Mouse (Mus musculus): ENCODE measurements around the gene Ush1c. TPM values are rescaled to one million over a fixed set of nuclear protein-coding genes. Genes with fewer than 3 reads are reported as not detected.

Gene Ush1c
- 15.2 and 16.1 TPM in 2 replicates for polyA plus RNA-seq (2015; fragmentation: Nextera tagmentation; extraction: Ambion mirVana)

GRCm38 (mm10) chr7:46238346-46238745 lies at the start of gene Ush1c:
TSS of gene Ush1c (minus strand) at chr7:46238503.
- WGBS = 25% methylated on average over 10 of the region's 10 CpGs
- H3K36me3 ChIP-seq = no peaks in the 10 kb centered on the region
- no peaks in the 10 kb centered on the region for H3K27me3 ChIP-seq (replicated peaks)
- peak; percentile 70 for ATAC-seq (ENCODE audit: insufficient read depth, low FRiP score, low read depth)
- H3K27ac ChIP-seq = no peak within 1 kb of the TSS
- no peak within 1 kb of the TSS; the same call in 1 of the 2 replicates for H3K4me3 ChIP-seq (replicated peaks)
- no peaks in the 10 kb centered on the region for H3K9me3 ChIP-seq
- H3K4me1 ChIP-seq = 0 out of 2 replicates have a peak, but pooled peaks cover 5% of the 10 kb centered on the region
- H3K4me2 ChIP-seq = no peak within 1 kb of the TSS
- H3K9ac ChIP-seq = no peak within 1 kb of the TSS

- ATAC-seq (ENCODE audit: insufficient read depth, low FRiP score, low read depth) = no peak
- Histone ChIP-seq H3K27ac (no peak overlapping the region), H3K4me1 (no peaks in the 10 kb centered on the region), H3K4me3 (replicated peaks) (no peak overlapping the region), H3K4me2 (no peak overlapping the region), H3K9me3 (no peaks in the 10 kb centered on the region), H3K9ac (no peak overlapping the region), H3K27me3 (replicated peaks) (no peaks in the 10 kb centered on the region), H3K36me3 (no peaks in the 10 kb centered on the region)
- 34% methylated on average over 8 of the region's 8 CpGs for WGBS
These were observed 48.7 kb upstream of the Ush1c start for GRCm38 (mm10) chr7:46287051-46287450.

- 87% methylated on average over 4 of the region's 4 CpGs for WGBS
- Histone ChIP-seq H3K4me2 (no peak overlapping the region), H3K27ac (no peak overlapping the region), H3K27me3 (replicated peaks) (no peaks in the 10 kb centered on the region), H3K4me3 (replicated peaks) (no peak overlapping the region), H3K9ac (no peak overlapping the region), H3K9me3 (no peaks in the 10 kb centered on the region), H3K4me1 (no peaks in the 10 kb centered on the region), H3K36me3 (no peaks in the 10 kb centered on the region)
- no peak for ATAC-seq (ENCODE audit: insufficient read depth, low FRiP score, low read depth)
These were observed 48.1 kb upstream of the Ush1c start for GRCm38 (mm10) chr7:46286391-46286790.

- no peak for ATAC-seq (ENCODE audit: insufficient read depth, low FRiP score, low read depth)
- WGBS = 85% methylated on average over 12 of the region's 12 CpGs
- H3K9me3 ChIP-seq = no peaks in the 10 kb centered on the region
These were observed 47.0 kb upstream of the Ush1c start for GRCm38 (mm10) chr7:46285161-46285839.

GRCm38 (mm10) chr7:46283681-46284080 lies 45.4 kb upstream of the Ush1c start:
- no peaks in the 10 kb centered on the region for H3K4me1 ChIP-seq
- no peak for ATAC-seq (ENCODE audit: insufficient read depth, low FRiP score, low read depth)
- H3K36me3 ChIP-seq = no peaks in the 10 kb centered on the region
- H3K27me3 ChIP-seq (replicated peaks) = no peaks in the 10 kb centered on the region
- WGBS = 65% methylated on average over 10 of the region's 10 CpGs
- no peak overlapping the region for H3K27ac ChIP-seq
- no peak overlapping the region for H3K4me3 ChIP-seq (replicated peaks)
- no peaks in the 10 kb centered on the region for H3K9me3 ChIP-seq
- no peak overlapping the region for H3K4me2 ChIP-seq
- H3K9ac ChIP-seq = no peak overlapping the region

More at GRCm38 (mm10) chr7:46285161-46285839, 47.0 kb upstream of the Ush1c start:
- Histone ChIP-seq H3K4me3 (replicated peaks) (no peak overlapping the region), H3K9ac (no peak overlapping the region), H3K36me3 (no peaks in the 10 kb centered on the region), H3K4me2 (no peak overlapping the region), H3K4me1 (no peaks in the 10 kb centered on the region), H3K27ac (no peak overlapping the region), H3K27me3 (replicated peaks) (no peaks in the 10 kb centered on the region)

- H3K4me2 ChIP-seq = no peak overlapping the region
- H3K9me3 ChIP-seq = no peaks in the 10 kb centered on the region
- no peak overlapping the region for H3K27ac ChIP-seq
- ATAC-seq (ENCODE audit: insufficient read depth, low FRiP score, low read depth) = no peak
- H3K27me3 ChIP-seq (replicated peaks) = no peaks in the 10 kb centered on the region
- no peak overlapping the region for H3K9ac ChIP-seq
- WGBS = 54% methylated on average over 7 of the region's 7 CpGs
- no peaks in the 10 kb centered on the region for H3K4me1 ChIP-seq
- no peak overlapping the region for H3K4me3 ChIP-seq (replicated peaks)
- H3K36me3 ChIP-seq = no peaks in the 10 kb centered on the region
These were observed 44.0 kb upstream of the Ush1c start for GRCm38 (mm10) chr7:46282276-46282675.

- Histone ChIP-seq H3K9me3 (no peaks in the 10 kb centered on the region), H3K4me1 (no peaks in the 10 kb centered on the region), H3K4me3 (replicated peaks) (no peak overlapping the region), H3K4me2 (no peak overlapping the region), H3K9ac (no peak overlapping the region), H3K27me3 (replicated peaks) (no peaks in the 10 kb centered on the region), H3K36me3 (no peaks in the 10 kb centered on the region), H3K27ac (no peak overlapping the region)
- ATAC-seq (ENCODE audit: insufficient read depth, low FRiP score, low read depth) = no peak
These were observed 42.6 kb upstream of the Ush1c start for GRCm38 (mm10) chr7:46280896-46281295.

- ATAC-seq (ENCODE audit: insufficient read depth, low FRiP score, low read depth) = no peak
- H3K9me3 ChIP-seq = no peaks in the 10 kb centered on the region
These were observed 41.6 kb upstream of the Ush1c start for GRCm38 (mm10) chr7:46279946-46280345.

GRCm38 (mm10) chr7:46276156-46276555 lies 37.9 kb upstream of the Ush1c start:
- Histone ChIP-seq H3K4me2 (no peak overlapping the region), H3K4me1 (no peaks in the 10 kb centered on the region), H3K27ac (no peak overlapping the region), H3K9ac (no peak overlapping the region), H3K36me3 (no peaks in the 10 kb centered on the region), H3K9me3 (no peaks in the 10 kb centered on the region), H3K4me3 (replicated peaks) (no peak overlapping the region), H3K27me3 (replicated peaks) (no peaks in the 10 kb centered on the region)
- WGBS = 56% methylated on average over 5 of the region's 5 CpGs
- ATAC-seq (ENCODE audit: insufficient read depth, low FRiP score, low read depth) = no peak

More at GRCm38 (mm10) chr7:46279946-46280345, 41.6 kb upstream of the Ush1c start:
- H3K27me3 ChIP-seq (replicated peaks) = no peaks in the 10 kb centered on the region
- H3K9ac ChIP-seq = no peak overlapping the region
- H3K27ac ChIP-seq = no peak overlapping the region
- no peak overlapping the region for H3K4me2 ChIP-seq
- 15% methylated on average over 6 of the region's 6 CpGs for WGBS
- no peak overlapping the region for H3K4me3 ChIP-seq (replicated peaks)
- H3K36me3 ChIP-seq = no peaks in the 10 kb centered on the region
- no peaks in the 10 kb centered on the region for H3K4me1 ChIP-seq

- Histone ChIP-seq H3K27ac (no peak overlapping the region), H3K4me3 (replicated peaks) (no peak overlapping the region), H3K4me2 (no peak overlapping the region), H3K9ac (no peak overlapping the region), H3K27me3 (replicated peaks) (no peaks in the 10 kb centered on the region), H3K4me1 (no peaks in the 10 kb centered on the region), H3K36me3 (no peaks in the 10 kb centered on the region), H3K9me3 (no peaks in the 10 kb centered on the region)
- 87% methylated on average over 4 of the region's 4 CpGs for WGBS
- no peak for ATAC-seq (ENCODE audit: insufficient read depth, low FRiP score, low read depth)
These were observed 13.5 kb upstream of the Ush1c start for GRCm38 (mm10) chr7:46251841-46252240.

- no peaks in the 10 kb centered on the region for H3K4me1 ChIP-seq
- no peaks in the 10 kb centered on the region for H3K27me3 ChIP-seq (replicated peaks)
- no peak overlapping the region for H3K27ac ChIP-seq
- 83% methylated on average over 3 of the region's 3 CpGs for WGBS
- ATAC-seq (ENCODE audit: insufficient read depth, low FRiP score, low read depth) = no peak
- no peaks in the 10 kb centered on the region for H3K9me3 ChIP-seq
- H3K4me2 ChIP-seq = no peak overlapping the region
- H3K9ac ChIP-seq = no peak overlapping the region
- H3K36me3 ChIP-seq = no peaks in the 10 kb centered on the region
- H3K4me3 ChIP-seq (replicated peaks) = no peak overlapping the region
These were observed 9.3 kb upstream of the Ush1c start for GRCm38 (mm10) chr7:46247606-46248005.

GRCm38 (mm10) chr7:46246876-46247275 lies 8.6 kb upstream of the Ush1c start:
- Histone ChIP-seq H3K9ac (no peak overlapping the region), H3K9me3 (no peaks in the 10 kb centered on the region), H3K4me3 (replicated peaks) (no peak overlapping the region), H3K4me2 (no peak overlapping the region), H3K4me1 (no peaks in the 10 kb centered on the region), H3K27me3 (replicated peaks) (no peaks in the 10 kb centered on the region), H3K36me3 (no peaks in the 10 kb centered on the region), H3K27ac (no peak overlapping the region)
- ATAC-seq (ENCODE audit: insufficient read depth, low FRiP score, low read depth) = no peak

- no peak within 1 kb of the TSS for H3K4me3 ChIP-seq (replicated peaks)
- WGBS = 42% methylated on average over 2 of the region's 2 CpGs
- H3K9me3 ChIP-seq = no peaks in the 10 kb centered on the region
- H3K4me2 ChIP-seq = no peak within 1 kb of the TSS
- ATAC-seq (ENCODE audit: insufficient read depth, low FRiP score, low read depth) = no peak
- H3K36me3 ChIP-seq = no peaks in the 10 kb centered on the region
- H3K27me3 ChIP-seq (replicated peaks) = no peaks in the 10 kb centered on the region
- H3K4me1 ChIP-seq = 0 out of 2 replicates have a peak, but pooled peaks cover 5% of the 10 kb centered on the region
- H3K9ac ChIP-seq = no peak within 1 kb of the TSS
- H3K27ac ChIP-seq = no peak within 1 kb of the TSS
These were observed 2.4 kb upstream of the Ush1c start, which contains the start of gene Otog for GRCm38 (mm10) chr7:46240696-46241095. TSS of gene Otog (plus strand) at chr7:46240987.
